Mouse (Mus musculus) urinary bladder, postnatal 0 days (tissue): ENCODE data around the gene Olfr347. TPM values are rescaled to one million over a fixed set of nuclear protein-coding genes. Genes with fewer than 3 reads are reported as not detected.

ENCODE experiments used
- polyA plus RNA-seq: library from polyadenylated mRNA; unstranded; fragments of >200 nt; fragmentation: Nextera tagmentation; extraction: Ambion mirVana; gene quantifications from 2 replicates; pipeline ENCODE4 v1.2.1, GENCODE M21; 2015

Olfr347 gene
- not detected in 2 replicates for polyA plus RNA-seq

DNA sequence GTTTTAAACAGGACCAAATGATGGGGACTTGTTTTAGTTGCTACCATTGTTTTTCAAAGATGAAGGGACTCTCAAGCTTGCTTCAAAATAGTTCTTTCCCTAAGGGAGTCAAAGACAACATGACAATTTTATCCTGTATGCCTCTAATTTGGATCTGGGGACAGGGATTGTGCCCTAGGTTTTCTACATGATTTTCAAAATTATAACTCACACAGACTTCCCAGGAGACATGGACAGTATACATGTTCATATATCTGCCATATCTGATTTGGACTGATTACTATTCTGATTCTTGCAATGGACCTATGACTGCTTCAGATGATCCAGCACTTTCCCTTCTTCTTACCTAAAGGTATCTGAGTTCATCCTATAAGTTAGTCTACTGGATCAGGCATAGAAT lies at the start of gene Olfr347:
TSS of gene Olfr347 (plus strand) at position 301 of the 400 bp plus-strand sequence.

GRCm38 (mm10) chr2:36685488-36685887 lies 46.2 kb upstream of the Olfr347 start, which contains the start of gene Olfr346:
Gene Olfr346, plus strand, starts transcription at chr2:36685788.

DNA sequence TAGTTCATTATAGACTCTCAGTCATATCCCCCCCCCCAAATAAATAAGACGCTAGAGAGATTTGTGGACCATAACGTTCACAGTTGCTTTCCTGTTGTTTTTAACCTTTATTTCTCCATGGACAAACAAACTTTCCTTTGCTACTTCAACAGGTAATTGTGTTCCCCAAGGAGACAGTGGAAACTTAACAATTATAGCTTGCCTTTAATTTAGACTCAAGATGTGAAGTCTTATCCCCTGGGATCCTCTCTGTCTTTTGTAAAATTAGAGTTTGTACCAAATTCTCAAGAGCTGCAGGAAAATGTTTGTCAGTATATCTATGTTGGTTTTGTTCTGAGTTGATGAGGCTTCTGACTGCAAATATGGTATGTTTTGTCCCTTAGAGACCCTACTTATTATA lies 52.3 kb downstream of the Olfr347 start, which contains the start of gene Olfr348:
TSS of gene Olfr348 (plus strand) at position 301 of the 400 bp plus-strand sequence.

Other genes starting within 250 kb of the Olfr347 start
- gene Olfr341, start 249.4 kb upstream of the Olfr347 start, polyA plus RNA-seq = not detected in 2 replicates
- gene Olfr342, start 206.9 kb upstream of the Olfr347 start, polyA plus RNA-seq = not detected in 2 replicates
- gene Olfr344, start 165.2 kb upstream of the Olfr347 start, polyA plus RNA-seq = not detected in 2 replicates
- gene Olfr345, start 91.9 kb upstream of the Olfr347 start, polyA plus RNA-seq = not detected in 2 replicates
- not detected in 2 replicates for gene Olfr346, start 46.1 kb upstream of the Olfr347 start, polyA plus RNA-seq
- gene Olfr348, start 52.4 kb downstream of the Olfr347 start, polyA plus RNA-seq = not detected in 2 replicates
- gene Olfr50, start 58.6 kb downstream of the Olfr347 start, polyA plus RNA-seq = not detected in 2 replicates
- not detected in 2 replicates for gene Olfr3, start 85.1 kb downstream of the Olfr347 start, polyA plus RNA-seq
- not detected in 2 replicates for gene Olfr350, start 114.4 kb downstream of the Olfr347 start, polyA plus RNA-seq
- gene Olfr351, start 130.8 kb downstream of the Olfr347 start, polyA plus RNA-seq = not detected in 2 replicates
- gene Olfr352, start 136.6 kb downstream of the Olfr347 start, polyA plus RNA-seq = not detected in 2 replicates
- gene Olfr353, start 161.0 kb downstream of the Olfr347 start, polyA plus RNA-seq = not detected in 2 replicates
- not detected in 2 replicates for gene Olfr354, start 173.8 kb downstream of the Olfr347 start, polyA plus RNA-seq
- gene Olfr355, start 197.0 kb downstream of the Olfr347 start, polyA plus RNA-seq = not detected in 2 replicates
- not detected in 2 replicates for gene Olfr356, start 205.2 kb downstream of the Olfr347 start, polyA plus RNA-seq